Mouse (Mus musculus): ENCODE measurements at regions not wholly inside any gene's neighbourhood (a gene's known extent, or its start where the extent isn't known, plus 50 kb on each side); places are given as distances from the start of the nearest gene placed in this dataset.

- Histone ChIP-seq H3K9ac (ENCODE audit: low read depth, low read length, severe bottlenecking) (no peak overlapping the region), H3K4me1 (ENCODE audit: control insufficient read depth, insufficient read depth, low read length) (peaks cover 12% of the 10 kb centered on the region), H3K27ac (replicated peaks; ENCODE audit: low read depth, low read length) (no peak overlapping the region), H3K27me3 (ENCODE audit: control insufficient read depth, insufficient read depth, low read length) (no peaks in the 10 kb centered on the region), H3K9me3 (ENCODE audit: control insufficient read depth, low read length) (no peaks in the 10 kb centered on the region), H3K4me3 (replicated peaks; ENCODE audit: low read length) (no peak overlapping the region), H3K4me2 (replicated peaks; ENCODE audit: low read depth, low read length, severe bottlenecking) (no peak overlapping the region), H3K36me3 (ENCODE audit: control insufficient read depth, insufficient read depth, low read length) (no peaks in the 10 kb centered on the region)
- no peak for TF ChIP-seq POLR2A (IDR thresholded peaks at IDR 0.05; ENCODE audit: borderline replicate concordance, extremely low read depth, insufficient read depth, insufficient read length)
- DNase-seq (ENCODE audit: low spot score) (no peak), ATAC-seq (ENCODE audit: low FRiP score, low read depth) (no peak)
- 43% methylated on average over 8 of the region's 8 CpGs for WGBS
Measured at GRCm38 (mm10) chr8:89308532-89308931, 264.6 kb upstream of the Sall1 start.

- Histone ChIP-seq H3K9me3 (ENCODE audit: control insufficient read depth, low read length) (no peaks in the 10 kb centered on the region), H3K27me3 (ENCODE audit: control insufficient read depth, insufficient read depth, low read length) (no peaks in the 10 kb centered on the region), H3K4me3 (replicated peaks; ENCODE audit: low read length) (no peak overlapping the region), H3K36me3 (ENCODE audit: control insufficient read depth, insufficient read depth, low read length) (no peaks in the 10 kb centered on the region), H3K27ac (replicated peaks; ENCODE audit: low read depth, low read length) (no peak overlapping the region), H3K9ac (ENCODE audit: low read depth, low read length, severe bottlenecking) (no peak overlapping the region), H3K4me1 (ENCODE audit: control insufficient read depth, insufficient read depth, low read length) (peaks cover 12% of the 10 kb centered on the region), H3K4me2 (replicated peaks; ENCODE audit: low read depth, low read length, severe bottlenecking) (no peak overlapping the region)
- no peak for ATAC-seq (ENCODE audit: low FRiP score, low read depth)
- no peak for DNase-seq (ENCODE audit: low spot score)
- TF ChIP-seq POLR2A (IDR thresholded peaks at IDR 0.05; ENCODE audit: borderline replicate concordance, extremely low read depth, insufficient read depth, insufficient read length): no peak
- WGBS: 41% methylated on average over 10 of the region's 10 CpGs
Measured at GRCm38 (mm10) chr8:89307601-89308000, 263.6 kb upstream of the Sall1 start.

GRCm38 (mm10) chr8:89307085-89307484, 263.1 kb upstream of the Sall1 start:
- no peak for ATAC-seq (ENCODE audit: low FRiP score, low read depth)
- Histone ChIP-seq H3K4me1 (ENCODE audit: control insufficient read depth, insufficient read depth, low read length) (peaks cover 12% of the 10 kb centered on the region), H3K4me2 (replicated peaks; ENCODE audit: low read depth, low read length, severe bottlenecking) (no peak overlapping the region), H3K9me3 (ENCODE audit: control insufficient read depth, low read length) (no peaks in the 10 kb centered on the region), H3K4me3 (replicated peaks; ENCODE audit: low read length) (no peak overlapping the region), H3K27me3 (ENCODE audit: control insufficient read depth, insufficient read depth, low read length) (no peaks in the 10 kb centered on the region), H3K9ac (ENCODE audit: low read depth, low read length, severe bottlenecking) (no peak overlapping the region), H3K27ac (replicated peaks; ENCODE audit: low read depth, low read length) (no peak overlapping the region), H3K36me3 (ENCODE audit: control insufficient read depth, insufficient read depth, low read length) (no peaks in the 10 kb centered on the region)
- TF ChIP-seq POLR2A (IDR thresholded peaks at IDR 0.05; ENCODE audit: borderline replicate concordance, extremely low read depth, insufficient read depth, insufficient read length): no peak
- 87% methylated on average over 4 of the region's 4 CpGs for WGBS
- no peak for DNase-seq (ENCODE audit: low spot score)

GRCm38 (mm10) chr8:89304116-89304515, 260.2 kb upstream of the Sall1 start:
- no peak overlapping the region for H3K4me2 ChIP-seq (replicated peaks; ENCODE audit: low read depth, low read length, severe bottlenecking)
- no peaks in the 10 kb centered on the region for H3K27me3 ChIP-seq (ENCODE audit: control insufficient read depth, insufficient read depth, low read length)
- peaks cover 6% of the 10 kb centered on the region for H3K4me1 ChIP-seq (ENCODE audit: control insufficient read depth, insufficient read depth, low read length)
- no peak for TF ChIP-seq POLR2A (IDR thresholded peaks at IDR 0.05; ENCODE audit: borderline replicate concordance, extremely low read depth, insufficient read depth, insufficient read length)
- H3K36me3 ChIP-seq (ENCODE audit: control insufficient read depth, insufficient read depth, low read length): no peaks in the 10 kb centered on the region
- H3K9me3 ChIP-seq (ENCODE audit: control insufficient read depth, low read length): no peaks in the 10 kb centered on the region
- H3K4me3 ChIP-seq (replicated peaks; ENCODE audit: low read length): no peak overlapping the region
- 77% methylated on average over 10 of the region's 10 CpGs for WGBS
- H3K27ac ChIP-seq (replicated peaks; ENCODE audit: low read depth, low read length): no peak overlapping the region
- H3K9ac ChIP-seq (ENCODE audit: low read depth, low read length, severe bottlenecking): no peak overlapping the region
- ATAC-seq (ENCODE audit: low FRiP score, low read depth) (no peak), DNase-seq (ENCODE audit: low spot score) (no peak)

- Histone ChIP-seq H3K27me3 (ENCODE audit: control insufficient read depth, insufficient read depth, low read length) (no peaks in the 10 kb centered on the region), H3K9ac (ENCODE audit: low read depth, low read length, severe bottlenecking) (no peak overlapping the region), H3K4me3 (replicated peaks; ENCODE audit: low read length) (no peak overlapping the region), H3K4me2 (replicated peaks; ENCODE audit: low read depth, low read length, severe bottlenecking) (no peak overlapping the region), H3K9me3 (ENCODE audit: control insufficient read depth, low read length) (no peaks in the 10 kb centered on the region), H3K4me1 (ENCODE audit: control insufficient read depth, insufficient read depth, low read length) (peaks cover under 1% of the 10 kb centered on the region; the same call in 1 of the 2 replicates), H3K27ac (replicated peaks; ENCODE audit: low read depth, low read length) (no peak overlapping the region), H3K36me3 (ENCODE audit: control insufficient read depth, insufficient read depth, low read length) (no peaks in the 10 kb centered on the region)
- no peak for ATAC-seq (ENCODE audit: low FRiP score, low read depth)
- TF ChIP-seq POLR2A (IDR thresholded peaks at IDR 0.05; ENCODE audit: borderline replicate concordance, extremely low read depth, insufficient read depth, insufficient read length): no peak
- 81% methylated on average over 4 of the region's 4 CpGs for WGBS
- DNase-seq (ENCODE audit: low spot score): no peak
Measured at GRCm38 (mm10) chr8:89303326-89303725, 259.4 kb upstream of the Sall1 start.

- Histone ChIP-seq H3K27ac (replicated peaks; ENCODE audit: low read depth, low read length) (no peak overlapping the region), H3K4me2 (replicated peaks; ENCODE audit: low read depth, low read length, severe bottlenecking) (no peak overlapping the region), H3K36me3 (ENCODE audit: control insufficient read depth, insufficient read depth, low read length) (no peaks in the 10 kb centered on the region), H3K27me3 (ENCODE audit: control insufficient read depth, insufficient read depth, low read length) (no peaks in the 10 kb centered on the region), H3K4me3 (replicated peaks; ENCODE audit: low read length) (no peak overlapping the region), H3K9me3 (ENCODE audit: control insufficient read depth, low read length) (no peaks in the 10 kb centered on the region), H3K4me1 (ENCODE audit: control insufficient read depth, insufficient read depth, low read length) (no peaks in the 10 kb centered on the region), H3K9ac (ENCODE audit: low read depth, low read length, severe bottlenecking) (no peak overlapping the region)
- 82% methylated on average over 4 of the region's 4 CpGs for WGBS
- no peak for DNase-seq (ENCODE audit: low spot score)
- TF ChIP-seq POLR2A (IDR thresholded peaks at IDR 0.05; ENCODE audit: borderline replicate concordance, extremely low read depth, insufficient read depth, insufficient read length): no peak
- ATAC-seq (ENCODE audit: low FRiP score, low read depth): no peak
Measured at GRCm38 (mm10) chr8:89299637-89300036, 255.7 kb upstream of the Sall1 start.
